Mouse (Mus musculus): ENCODE measurements around the gene Trim38.

DNA sequence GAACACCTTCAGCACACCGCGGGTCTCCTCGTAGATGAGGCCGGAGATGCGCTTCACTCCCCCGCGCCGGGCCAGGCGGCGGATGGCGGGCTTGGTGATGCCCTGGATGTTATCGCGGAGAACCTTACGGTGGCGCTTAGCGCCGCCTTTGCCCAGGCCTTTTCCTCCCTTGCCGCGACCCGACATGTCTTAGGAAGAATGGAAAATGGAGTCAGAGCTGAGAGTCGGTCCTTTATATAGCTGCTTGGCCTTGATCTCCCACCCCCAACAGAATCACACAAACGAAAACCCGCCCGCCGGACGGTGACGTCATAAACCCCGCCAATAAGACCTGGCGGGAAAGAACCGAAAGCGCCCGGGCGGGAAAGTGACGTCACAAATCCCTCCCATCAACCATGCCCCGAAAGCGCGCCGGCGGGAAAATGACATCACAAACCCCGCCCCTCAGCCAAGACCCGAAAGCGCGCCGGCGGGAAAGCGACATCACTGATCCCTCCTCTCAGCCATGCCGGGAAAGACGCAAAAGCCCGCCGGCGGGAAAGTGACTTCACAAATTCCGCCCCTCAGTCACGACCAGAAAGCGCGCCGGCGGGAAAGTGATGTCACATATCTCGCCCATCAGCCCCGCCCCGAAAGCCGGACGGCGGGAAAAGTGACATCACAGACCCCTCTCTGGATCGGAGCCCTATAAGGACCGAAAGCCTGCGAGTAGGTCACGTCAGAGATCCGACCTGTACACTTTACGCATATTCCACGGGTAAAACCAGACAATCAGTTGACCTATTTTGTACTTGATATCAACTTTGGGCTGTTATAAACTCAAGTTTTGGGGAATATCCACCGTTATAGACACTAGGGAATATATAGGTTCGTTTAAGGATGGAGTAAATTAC, 8.5 kb upstream of the Trim38 start, which contains the start of gene Hist1h4a:
- peak; percentile 59; the same call in 1 of the 2 replicates for TF ChIP-seq CHD2 (IDR thresholded peaks at IDR 0.05; ENCODE audit: low read depth, low read length)
- TF ChIP-seq MAFK (IDR thresholded peaks at IDR 0.05; ENCODE audit: insufficient read depth, low read depth, low read length), result no peak

All from ES-E14 (cell line).